Mouse (Mus musculus) left cerebral cortex, adult 11 months (tissue): ENCODE data around the gene Ganab.
"Not testable (repeated sequence)": the region's sequence is repeated elsewhere in the genome, so short reads cannot be mapped to it uniquely, and the experiment has no call there.

Experiments used
- DNase-seq: peaks from one replicate; pipeline ENCODE4 v3.0.0; 2022; ENCODE audit warnings: low spot score

Gene Ganab

DNA sequence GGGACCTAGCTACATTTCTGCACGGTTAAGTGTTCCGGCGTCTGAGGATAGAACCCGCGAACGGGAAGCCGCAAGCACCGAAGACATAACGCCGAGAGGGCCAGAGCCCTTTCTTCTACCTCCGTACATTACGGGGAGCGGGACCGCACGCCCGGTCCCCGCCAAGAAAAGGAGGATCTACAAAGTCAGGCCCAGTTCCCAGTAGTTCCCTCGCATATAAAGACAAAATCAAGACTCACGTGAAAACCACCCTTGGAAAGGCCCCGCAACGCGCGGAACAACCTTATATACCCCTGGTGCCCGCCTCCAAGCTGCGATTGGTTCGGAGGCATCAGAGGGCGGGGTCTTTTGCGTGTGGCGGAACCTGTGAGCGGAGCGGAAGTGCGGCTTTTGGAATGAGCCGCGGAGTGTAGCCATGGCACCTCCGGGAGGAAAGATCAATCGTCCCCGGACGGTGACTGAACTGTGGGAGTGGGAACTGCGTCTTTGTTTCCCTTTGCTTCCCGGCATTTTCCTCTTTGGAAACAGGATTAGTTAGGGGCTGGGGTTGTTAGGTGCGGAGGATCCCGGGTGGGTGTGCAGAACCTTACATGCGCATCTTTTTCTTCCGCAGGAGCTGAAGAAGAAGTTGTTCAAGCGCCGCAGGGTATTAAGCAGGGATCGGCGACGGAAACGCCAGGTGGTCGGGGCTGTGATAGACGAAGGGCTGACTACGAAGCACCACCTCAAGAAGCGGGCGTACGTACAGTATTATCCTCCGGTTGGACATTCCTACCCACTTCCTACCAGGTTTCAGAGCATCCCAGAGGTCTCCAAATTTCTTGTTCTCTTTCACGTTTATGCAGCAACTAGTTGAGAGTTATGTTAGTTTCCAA, 9.1 kb upstream of the Ganab start, which contains the start of the genes 1810009A15Rik and Gm49416:
Gene 1810009A15Rik, plus strand, starts transcription at position 343 of the 875 bp plus-strand sequence.
Gene Gm49416, plus strand, starts transcription at position 416 of the 875 bp plus-strand sequence.
- peak; percentile 89 for DNase-seq

- peak; percentile 65 for DNase-seq
Observed at GRCm38 (mm10) chr19:8892829-8893766, 4.8 kb upstream of the Ganab start, which contains the start of gene Ints5. Ints5 (plus strand) TSS chr19:8893005.

DNA sequence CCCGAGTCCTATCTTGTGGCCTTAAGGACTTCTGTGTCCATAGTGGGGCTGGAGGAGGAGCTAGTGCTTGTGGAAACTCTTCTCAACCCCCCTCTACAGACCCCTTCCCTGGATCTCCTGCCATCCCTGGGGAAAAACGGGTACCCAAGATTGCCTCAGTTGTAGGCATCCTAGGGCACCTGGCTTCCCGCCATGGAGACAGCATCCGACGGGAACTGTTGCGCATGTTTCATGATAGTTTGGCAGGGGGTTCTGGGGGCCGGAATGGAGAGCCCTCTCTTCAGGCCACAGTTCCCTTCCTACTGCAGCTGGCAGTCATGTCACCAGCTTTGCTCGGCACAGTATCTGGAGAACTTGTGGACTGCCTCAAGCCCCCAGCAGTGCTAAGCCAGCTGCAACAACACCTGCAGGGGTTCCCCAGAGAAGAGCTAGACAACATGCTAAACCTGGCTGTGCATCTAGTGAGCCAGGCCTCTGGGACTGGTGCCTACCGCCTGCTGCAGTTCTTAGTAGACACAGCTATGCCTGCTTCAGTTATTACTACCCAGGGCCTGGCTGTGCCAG, 2.4 kb upstream of the Ganab start:
- DNase-seq, result no peak

DNA sequence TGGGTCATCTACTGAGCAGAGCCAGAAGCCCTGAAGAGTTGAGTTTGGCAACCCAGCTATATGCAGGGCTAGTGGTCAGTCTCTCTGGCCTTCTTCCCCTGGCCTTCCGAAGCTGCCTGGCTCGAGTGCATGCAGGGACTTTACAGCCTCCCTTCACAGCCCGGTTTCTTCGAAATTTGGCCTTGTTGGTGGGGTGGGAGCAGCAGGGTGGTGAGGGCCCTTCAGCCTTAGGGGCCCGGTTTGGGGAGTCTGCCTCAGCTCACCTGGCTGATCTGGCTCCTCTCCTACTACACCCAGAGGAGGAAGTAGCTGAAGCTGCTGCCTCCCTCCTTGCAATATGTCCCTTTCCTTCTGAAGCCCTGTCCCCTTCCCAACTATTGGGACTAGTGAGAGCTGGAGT, 1.6 kb upstream of the Ganab start:
- not testable (repeated sequence) for DNase-seq

GRCm38 (mm10) chr19:8897211-8897864, 533 bp upstream of the Ganab start:
- DNase-seq, result not testable (repeated sequence)

- DNase-seq, result no peak
Observed at GRCm38 (mm10) chr19:8898576-8898975, 705 bp downstream of the Ganab start.

DNA sequence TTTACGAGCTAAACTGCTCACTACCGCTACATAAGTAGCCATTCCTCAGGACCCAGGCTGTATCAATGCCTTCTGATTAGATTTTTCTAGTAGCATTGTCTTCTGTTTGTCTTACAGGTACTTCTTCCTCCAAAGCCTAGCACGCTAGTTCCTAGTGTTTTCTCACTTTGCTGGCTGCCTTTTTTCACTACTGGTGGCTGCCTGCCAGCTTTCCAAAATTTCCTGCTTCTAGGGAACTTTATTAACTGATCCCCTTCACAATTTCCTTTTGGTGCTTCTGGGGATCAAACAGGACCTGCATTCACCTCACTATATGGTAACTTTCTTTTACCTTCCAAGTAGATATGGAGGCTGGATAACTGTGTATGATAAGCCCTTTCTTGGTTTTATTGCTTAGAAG, 1.2 kb downstream of the Ganab start:
- DNase-seq, result no peak

DNA sequence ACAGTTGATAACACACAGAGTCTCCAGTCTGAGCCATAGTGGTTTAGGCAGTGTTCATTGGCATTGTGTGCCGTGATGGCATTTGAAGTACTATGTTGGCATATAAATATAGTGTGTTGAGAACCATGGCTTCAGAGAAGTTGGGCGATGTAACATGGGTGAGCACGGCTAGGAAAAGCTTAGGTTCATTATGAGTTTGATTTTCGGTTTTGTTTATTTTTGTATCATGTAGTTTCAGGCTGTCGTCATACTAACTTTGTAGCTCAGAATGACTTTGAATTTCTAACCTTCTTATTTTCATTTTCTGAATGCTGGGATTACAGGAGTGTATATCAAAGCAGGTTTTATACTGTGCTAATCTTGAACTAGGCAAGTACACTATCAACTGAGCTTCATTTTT, 5.5 kb downstream of the Ganab start:
- no peak for DNase-seq

DNA sequence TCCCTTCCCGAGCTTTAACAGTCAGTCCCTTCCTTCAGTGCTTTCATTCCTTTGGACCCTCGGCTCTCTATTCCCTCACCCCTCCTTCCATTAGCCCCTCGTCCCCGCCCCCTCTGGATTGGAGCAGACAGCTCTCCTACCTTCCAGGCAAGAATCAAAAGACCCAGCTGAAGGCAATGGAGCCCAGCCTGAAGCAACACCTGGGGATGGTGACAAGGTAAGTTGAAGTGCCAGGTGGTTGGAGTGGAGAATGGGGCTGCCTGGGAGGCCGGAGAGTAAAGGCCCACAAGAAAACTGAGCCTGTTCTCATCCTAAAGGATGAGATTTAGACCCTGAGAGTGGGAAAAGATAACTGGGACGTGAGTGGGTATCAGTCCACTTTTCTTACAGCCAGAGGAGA, 10.7 kb downstream of the Ganab start:
- no peak for DNase-seq

- DNase-seq, result no peak
Observed at GRCm38 (mm10) chr19:8911810-8912209, 13.9 kb downstream of the Ganab start.

DNA sequence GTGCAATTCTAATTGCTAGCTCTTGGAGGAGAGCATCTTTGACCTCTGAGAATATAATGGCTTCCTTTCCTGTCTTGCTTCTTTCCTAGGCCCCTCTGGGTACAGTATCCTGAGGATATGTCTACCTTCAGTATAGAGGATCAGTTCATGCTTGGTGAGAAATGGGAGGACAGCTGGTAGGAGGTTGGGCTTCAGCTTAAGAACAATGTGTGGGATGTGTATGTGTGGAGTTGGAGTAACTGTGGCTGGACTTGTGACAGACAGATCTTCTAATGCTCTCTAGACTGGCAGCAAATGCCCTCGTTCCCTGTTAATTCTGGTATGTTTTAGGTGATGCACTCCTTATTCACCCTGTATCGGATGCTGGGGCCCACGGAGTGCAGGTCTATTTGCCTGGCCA, 16.3 kb downstream of the Ganab start:
- no peak for DNase-seq

GRCm38 (mm10) chr19:8919000-8919399, 21.1 kb downstream of the Ganab start:
- DNase-seq, result no peak

GRCm38 (mm10) chr19:8919684-8920072, 21.8 kb downstream of the Ganab start:
- DNase-seq, result no peak

GRCm38 (mm10) chr19:8920073-8920736, 22.3 kb downstream of the Ganab start, which contains the start of gene B3gat3:
B3gat3 (plus strand) TSS chr19:8920374.
- peak; percentile 87 for DNase-seq

- DNase-seq, result no peak
Observed at GRCm38 (mm10) chr19:8920836-8921291, 23.0 kb downstream of the Ganab start.

DNA sequence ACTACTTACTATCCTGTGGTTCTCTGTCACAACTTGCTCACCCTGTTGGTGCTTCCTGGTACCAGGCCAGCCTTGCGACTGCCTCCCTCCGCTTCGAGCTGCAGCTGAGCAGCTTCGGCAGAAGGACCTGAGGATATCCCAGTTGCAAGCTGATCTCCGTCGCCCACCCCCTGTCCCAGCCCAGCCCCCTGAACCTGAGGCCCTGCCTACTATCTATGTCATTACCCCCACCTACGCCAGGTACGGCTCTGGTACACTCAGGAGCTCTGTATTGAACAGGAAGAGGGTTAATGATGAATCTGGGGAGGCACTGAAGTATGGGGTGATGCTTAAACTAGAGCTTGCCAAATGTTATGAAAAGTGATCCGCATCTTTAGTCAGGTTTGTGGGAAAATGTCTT, 23.9 kb downstream of the Ganab start:
- DNase-seq, result no peak

DNA sequence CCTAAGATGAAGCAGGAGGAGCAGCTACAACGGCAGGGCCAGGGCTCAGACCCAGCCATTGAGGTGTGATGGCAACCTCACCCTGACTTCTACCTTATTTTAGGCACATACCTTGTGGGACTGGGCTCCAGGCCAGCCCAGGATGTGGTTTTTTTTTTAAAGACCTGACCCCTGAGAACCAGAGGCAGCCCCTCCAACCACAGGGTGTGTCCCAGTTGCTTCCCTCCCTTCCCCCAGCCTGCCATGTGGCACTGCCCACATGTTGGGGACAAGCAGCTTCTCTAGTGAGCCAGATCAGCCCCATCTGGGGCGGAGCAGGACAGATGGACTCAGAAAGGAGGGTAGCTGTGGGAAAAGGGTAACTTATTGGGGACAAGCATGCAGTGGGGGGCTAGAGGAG, 28.9 kb downstream of the Ganab start:
- DNase-seq, result no peak

DNA sequence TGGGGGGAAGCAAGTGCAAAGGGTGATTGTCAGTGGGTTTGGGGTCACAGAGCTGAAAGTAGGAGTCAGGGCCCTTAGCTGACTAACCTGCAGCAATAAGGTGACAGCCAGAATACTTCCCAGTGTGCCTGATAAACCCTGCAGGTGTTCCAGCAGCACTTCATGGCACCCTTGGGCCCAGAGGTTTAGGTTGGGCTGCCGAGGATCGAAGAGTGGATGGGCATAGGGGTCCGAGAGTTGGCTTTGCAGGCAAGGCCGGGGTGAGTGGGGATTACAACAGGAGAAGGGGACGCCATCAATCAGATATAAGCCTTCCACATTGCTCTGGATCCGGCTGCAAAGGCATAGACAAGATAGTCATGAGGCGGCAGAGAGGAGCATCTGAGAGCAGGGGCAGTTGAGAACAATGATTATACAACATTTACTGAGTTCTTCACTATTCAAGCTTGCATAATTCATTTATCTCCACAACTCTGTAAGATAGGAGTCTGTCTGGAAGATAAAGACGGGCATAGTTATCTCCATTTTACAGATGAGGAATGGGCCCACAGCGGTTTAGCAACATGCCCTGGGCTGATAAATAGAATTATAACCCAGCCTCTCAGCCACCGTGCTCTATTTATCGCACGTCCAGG, 30.1 kb downstream of the Ganab start:
- no peak for DNase-seq

DNA sequence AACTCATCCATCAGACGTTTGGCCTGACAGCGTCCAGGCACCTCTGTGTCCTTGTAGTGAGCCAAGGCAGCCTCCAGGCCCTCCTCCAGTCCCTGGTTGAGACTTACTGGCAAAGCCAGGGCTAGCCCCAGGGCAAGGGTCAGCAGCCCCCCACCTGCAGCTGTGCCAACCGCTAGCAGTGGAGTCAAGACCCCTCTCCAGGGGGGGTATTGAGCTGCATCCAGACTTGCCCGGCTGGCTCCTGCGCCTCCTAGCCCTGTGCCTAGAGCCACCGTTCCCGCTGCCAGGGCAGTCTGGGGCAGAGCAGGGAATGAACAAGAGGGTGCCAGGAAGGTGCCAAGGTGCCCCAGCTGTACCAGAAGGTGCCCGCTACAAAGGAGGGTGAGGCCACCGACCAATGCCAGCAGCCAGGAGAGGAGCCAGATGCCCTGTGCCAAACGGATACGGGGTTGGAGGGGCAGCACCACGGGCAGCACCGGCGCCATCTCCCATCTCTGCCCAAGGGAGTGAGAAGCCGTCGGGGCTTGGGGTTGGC, 30.9 kb downstream of the Ganab start:
- no peak for DNase-seq
